Mouse (Mus musculus) E14TG2a.4 (cell line): ENCODE results near the gene Slc16a1.

ENCODE experiments used
- H3K27me3 ChIP-seq: 2 replicates; pipeline ENCODE4 v1.6.1; 2014; ENCODE audit warnings: low read length, control low read depth; ENCODE audit not compliant: insufficient read depth
- H3K36me3 ChIP-seq: 2 replicates; pipeline ENCODE4 v1.6.1; 2014; ENCODE audit warnings: low read length, control low read depth; ENCODE audit not compliant: insufficient read depth
- H3K4me1 ChIP-seq: replicated peaks from 2 replicates; pipeline ENCODE4 v1.6.1; 2014; ENCODE audit warnings: low read depth, low read length, control low read depth
- H3K4me3 ChIP-seq: replicated peaks from 2 replicates; pipeline ENCODE4 v1.5.1; 2014; ENCODE audit warnings: mild to moderate bottlenecking, low read length
- H3K9me3 ChIP-seq: 2 replicates; pipeline ENCODE4 v1.6.1; 2014; ENCODE audit warnings: low read length, control low read depth
- CTCF ChIP-seq: conservative IDR thresholded peaks from 2 replicates; pipeline ENCODE4 v1.5.1; 2014; ENCODE audit warnings: low read length
- NANOG ChIP-seq: IDR thresholded peaks from 2 replicates; pipeline ENCODE4 v1.6.1; 2014; ENCODE audit warnings: borderline replicate concordance, low read length, mixed read lengths
- POU5F1 ChIP-seq: IDR thresholded peaks from 2 replicates; pipeline ENCODE4 v1.6.1; 2014; ENCODE audit warnings: low read length, borderline replicate concordance

The Slc16a1 gene

GRCm38 (mm10) chr3:104674329-104675220 lies 36.1 kb downstream of the Slc16a1 start:
- TF ChIP-seq NANOG (no peak), POU5F1 (no peak), CTCF (no peak)
- Histone ChIP-seq H3K9me3 (peaks cover 2% of the 10 kb centered on the region), H3K4me1 (peaks cover 60% of the 10 kb centered on the region), H3K4me3 (peak overlapping the region; percentile 48; the same call in 1 of the 2 replicates), H3K27me3 (peaks cover 8% of the 10 kb centered on the region; the same call in 1 of the 2 replicates), H3K36me3 (no peaks in the 10 kb centered on the region)

DNA sequence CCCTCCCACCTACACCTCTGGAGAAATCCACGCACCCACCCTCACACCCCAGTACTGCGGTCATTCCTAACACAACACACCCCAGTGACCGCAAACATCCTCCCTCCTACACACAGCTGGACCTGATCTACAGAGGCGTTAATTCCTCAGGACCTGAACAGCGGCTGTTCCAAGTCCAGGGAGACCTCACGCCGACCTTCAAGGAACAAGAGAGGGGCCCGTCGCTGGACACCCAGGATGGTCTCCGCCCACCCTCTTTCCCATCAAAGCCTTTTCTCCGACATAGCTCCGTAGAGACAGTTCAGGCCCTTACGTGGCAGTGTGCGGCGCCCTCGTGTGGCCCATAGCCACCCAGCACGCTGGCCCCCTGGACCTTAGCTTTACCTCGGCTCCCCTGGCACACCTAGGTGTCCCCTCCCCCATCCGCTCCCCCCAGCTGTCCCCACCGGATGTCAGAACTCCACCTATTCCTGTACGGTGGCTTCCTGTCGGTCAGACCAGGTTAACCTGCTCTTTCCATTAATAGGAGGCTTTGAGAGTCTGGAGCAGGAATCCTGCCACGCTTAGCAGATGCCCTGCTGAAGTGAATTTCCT lies 36.9 kb downstream of the Slc16a1 start:
- Histone ChIP-seq H3K9me3 (peaks cover 9% of the 10 kb centered on the region), H3K4me1 (peaks cover 52% of the 10 kb centered on the region), H3K4me3 (peak overlapping the region; percentile 48; the same call in 1 of the 2 replicates), H3K36me3 (no peaks in the 10 kb centered on the region), H3K27me3 (peaks cover 8% of the 10 kb centered on the region; the same call in 1 of the 2 replicates)
- TF ChIP-seq CTCF (peak; percentile 42), NANOG (no peak), POU5F1 (no peak)

DNA sequence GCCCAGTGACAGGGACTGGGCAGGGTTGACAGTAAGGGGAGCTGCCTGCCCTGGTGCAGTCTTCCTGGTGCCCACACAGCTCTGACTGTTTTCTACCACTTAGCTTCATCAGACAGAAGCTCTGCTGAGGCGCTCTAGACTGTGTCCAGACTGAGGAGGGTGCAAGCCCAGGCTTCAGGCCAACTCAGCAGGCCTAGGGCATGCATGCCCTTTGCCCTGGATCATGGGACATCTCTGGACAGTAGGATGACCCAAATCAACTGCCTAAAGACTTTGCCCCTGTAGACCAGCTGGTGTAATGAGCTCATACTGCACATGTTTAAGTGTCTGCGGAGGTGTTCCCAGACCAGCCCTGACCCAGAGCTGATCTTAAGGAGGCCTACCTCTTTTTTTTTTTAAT lies 39.3 kb downstream of the Slc16a1 start:
- peaks cover 18% of the 10 kb centered on the region for H3K9me3 ChIP-seq
- no peak overlapping the region for H3K4me3 ChIP-seq
- H3K36me3 ChIP-seq, result no peaks in the 10 kb centered on the region
- H3K27me3 ChIP-seq, result peaks cover 8% of the 10 kb centered on the region; the same call in 1 of the 2 replicates
- TF ChIP-seq CTCF (no peak), POU5F1 (no peak), NANOG (no peak)
- H3K4me1 ChIP-seq, result peaks cover 38% of the 10 kb centered on the region

DNA sequence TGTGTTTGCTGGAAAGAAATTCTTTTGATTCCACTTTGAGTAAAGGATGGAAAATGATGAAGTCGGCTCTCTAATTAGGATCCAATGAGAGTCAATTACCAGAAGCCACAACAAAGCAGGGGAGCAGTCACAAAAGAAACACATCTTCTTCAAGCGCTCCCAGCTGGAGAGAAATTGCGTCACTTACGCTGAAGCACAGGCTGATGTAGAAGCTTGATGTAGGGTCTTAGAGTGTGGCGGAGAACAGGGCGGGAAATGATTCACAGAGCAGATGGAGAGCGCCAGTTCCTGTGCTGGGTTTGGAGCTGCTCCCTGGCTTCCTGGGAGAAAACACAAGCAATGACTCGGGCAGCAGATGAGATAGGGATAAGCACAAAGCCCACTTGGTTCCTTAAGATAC lies 40.4 kb downstream of the Slc16a1 start:
- Histone ChIP-seq H3K9me3 (peaks cover 18% of the 10 kb centered on the region), H3K27me3 (peaks cover 8% of the 10 kb centered on the region; the same call in 1 of the 2 replicates), H3K4me1 (peaks cover 31% of the 10 kb centered on the region), H3K4me3 (no peak overlapping the region), H3K36me3 (no peaks in the 10 kb centered on the region)
- TF ChIP-seq POU5F1 (no peak), CTCF (no peak), NANOG (no peak)

DNA sequence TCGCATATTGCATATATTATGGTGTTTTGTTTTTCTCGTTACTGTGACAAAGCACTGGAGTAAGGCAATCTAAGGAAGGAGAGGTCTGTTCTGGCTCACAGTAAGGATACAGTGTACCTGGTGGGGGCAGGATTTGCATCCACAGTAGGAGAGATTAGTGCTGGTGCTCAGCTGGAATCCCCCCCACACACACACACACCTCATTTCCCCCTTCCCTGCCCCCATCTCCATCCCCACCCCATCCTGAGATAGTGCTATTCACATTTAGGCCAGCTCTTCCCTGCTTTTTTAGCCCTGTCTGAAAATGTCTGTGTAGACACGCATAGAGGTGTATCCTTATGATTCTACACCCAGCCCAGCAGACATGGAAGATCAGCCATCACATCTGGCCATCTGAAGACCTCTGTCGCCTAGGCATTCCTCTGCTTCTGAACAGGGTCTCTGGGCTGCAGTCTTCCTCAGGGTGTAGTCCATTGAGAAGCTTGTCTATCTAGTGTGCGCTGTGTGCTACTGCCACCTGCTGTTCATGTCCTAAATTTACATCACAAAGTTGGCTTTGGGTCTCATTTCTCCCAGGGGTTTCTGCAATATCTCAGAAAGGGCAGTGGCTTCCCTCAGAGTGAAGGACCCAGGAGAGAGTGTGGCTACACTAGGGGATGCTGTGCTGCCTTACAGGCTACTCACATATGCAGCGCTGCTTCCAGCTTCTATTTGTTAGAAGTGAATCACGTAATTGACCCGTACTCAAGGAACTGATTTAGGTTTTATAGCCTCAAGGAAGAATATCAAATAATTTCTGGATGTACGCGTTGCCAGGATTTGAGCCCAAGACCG lies 44.4 kb downstream of the Slc16a1 start:
- no peak for TF ChIP-seq POU5F1
- TF ChIP-seq CTCF, result peak; percentile 57
- H3K36me3 ChIP-seq, result no peaks in the 10 kb centered on the region
- H3K27me3 ChIP-seq, result no peaks in the 10 kb centered on the region
- H3K4me1 ChIP-seq, result peaks cover 6% of the 10 kb centered on the region
- H3K4me3 ChIP-seq, result no peak overlapping the region
- H3K9me3 ChIP-seq, result peaks cover 18% of the 10 kb centered on the region

DNA sequence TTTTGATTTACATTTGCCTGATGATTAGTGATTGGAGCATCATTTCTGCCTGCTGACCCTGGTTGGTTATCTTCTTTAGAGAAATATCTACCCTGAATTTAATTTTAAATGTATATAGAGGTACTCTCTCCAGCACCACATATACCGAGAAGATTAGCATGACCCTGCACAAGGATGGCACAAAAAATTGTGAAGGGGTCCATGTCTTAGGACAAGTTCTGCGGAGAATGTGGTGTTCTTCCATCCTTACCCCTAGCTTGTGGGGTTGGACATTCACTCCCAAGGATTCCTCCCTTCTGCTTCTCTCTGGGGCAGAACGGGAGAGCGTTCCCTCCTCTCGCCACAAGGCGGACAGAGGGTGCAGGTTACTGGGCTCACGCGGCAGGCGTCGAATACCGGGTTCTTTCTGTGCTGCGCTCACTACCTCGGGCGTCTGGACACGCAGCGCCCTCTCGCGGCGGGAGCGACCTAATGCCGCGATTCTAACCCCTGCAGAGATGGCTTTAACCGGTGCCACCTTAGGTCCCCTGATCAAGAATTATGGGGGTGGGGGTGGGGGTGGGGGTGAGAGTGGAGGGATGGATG lies 62.4 kb downstream of the Slc16a1 start:
- Histone ChIP-seq H3K36me3 (no peaks in the 10 kb centered on the region), H3K9me3 (no peaks in the 10 kb centered on the region), H3K27me3 (no peaks in the 10 kb centered on the region), H3K4me3 (no peak overlapping the region), H3K4me1 (peaks cover 19% of the 10 kb centered on the region)
- TF ChIP-seq POU5F1 (no peak), CTCF (peak; percentile 61; the same call in 1 of the 2 replicates)

- peaks cover 19% of the 10 kb centered on the region for H3K4me1 ChIP-seq
- no peak overlapping the region for H3K4me3 ChIP-seq
- no peaks in the 10 kb centered on the region for H3K27me3 ChIP-seq
- H3K36me3 ChIP-seq, result no peaks in the 10 kb centered on the region
- TF ChIP-seq NANOG, result no peak
- TF ChIP-seq POU5F1, result no peak
- TF ChIP-seq CTCF, result no peak
- H3K9me3 ChIP-seq, result no peaks in the 10 kb centered on the region
These were observed 63.3 kb downstream of the Slc16a1 start for GRCm38 (mm10) chr3:104701761-104702160.

DNA sequence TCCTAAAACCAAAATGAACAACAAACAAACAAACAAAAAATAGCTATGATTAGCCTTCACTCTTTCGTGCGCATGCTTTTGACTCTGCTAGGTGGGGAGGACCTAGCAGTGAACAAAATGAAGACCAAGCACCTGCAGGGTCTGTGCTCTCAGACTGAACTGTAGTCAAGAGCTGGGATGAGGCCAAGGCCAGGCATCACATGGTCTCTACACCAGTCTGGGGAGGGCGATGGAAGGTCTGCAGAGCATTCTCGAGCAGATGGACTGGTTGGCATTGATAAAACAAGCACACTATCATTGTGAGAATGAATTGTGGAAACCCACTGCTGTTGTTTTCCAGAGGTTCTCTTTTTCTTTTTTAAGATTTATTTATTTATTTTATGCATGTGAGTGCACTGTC lies 65.5 kb downstream of the Slc16a1 start:
- Histone ChIP-seq H3K4me1 (peaks cover 6% of the 10 kb centered on the region), H3K27me3 (no peaks in the 10 kb centered on the region), H3K36me3 (no peaks in the 10 kb centered on the region), H3K4me3 (no peak overlapping the region), H3K9me3 (peaks cover 5% of the 10 kb centered on the region; the same call in 1 of the 2 replicates)
- no peak for TF ChIP-seq POU5F1
- no peak for TF ChIP-seq CTCF
- no peak for TF ChIP-seq NANOG
